Mouse (Mus musculus): ENCODE data around the gene Kbtbd12. TPM values are rescaled to one million over a fixed set of nuclear protein-coding genes. Genes with fewer than 3 reads are reported as not detected.

The Kbtbd12 gene
- polyA plus RNA-seq, 1 experiment from 2014 or later = 0.22 TPM

- no peak for DNase-seq (ENCODE audit: extremely low spot score, low spot score)
- Histone ChIP-seq H3K27ac (no peak overlapping the region; the same call in 1 of the 2 replicates), H3K27me3 (ENCODE audit: poor library complexity, severe bottlenecking) (peaks cover 28% of the 10 kb centered on the region), H3K36me3 (replicated peaks) (no peaks in the 10 kb centered on the region), H3K4me3 (peak overlapping the region; percentile 35), H3K4me1 (peaks cover 16% of the 10 kb centered on the region), H3K9me3 (no peaks in the 10 kb centered on the region)
- WGBS = 2% methylated on average over 7 of the region's 7 CpGs
Observed at GRCm38 (mm10) chr6:88566676-88567075, 71.1 kb downstream of the Kbtbd12 start.

- Histone ChIP-seq H3K36me3 (replicated peaks) (no peaks in the 10 kb centered on the region), H3K9me3 (no peaks in the 10 kb centered on the region), H3K4me3 (no peak overlapping the region), H3K4me1 (peaks cover 16% of the 10 kb centered on the region), H3K27me3 (ENCODE audit: poor library complexity, severe bottlenecking) (peaks cover 28% of the 10 kb centered on the region), H3K27ac (no peak overlapping the region)
- WGBS = 36% methylated on average over 6 of the region's 6 CpGs
- DNase-seq (ENCODE audit: extremely low spot score, low spot score) = no peak
Observed at GRCm38 (mm10) chr6:88565033-88565432, 72.7 kb downstream of the Kbtbd12 start.

GRCm38 (mm10) chr6:88560156-88560555 lies 77.6 kb downstream of the Kbtbd12 start:
- H3K36me3 ChIP-seq (replicated peaks) = no peaks in the 10 kb centered on the region
- peaks cover 4% of the 10 kb centered on the region for H3K4me1 ChIP-seq
- H3K9me3 ChIP-seq = no peaks in the 10 kb centered on the region
- WGBS = 91% methylated on average over 4 of the region's 4 CpGs
- peaks cover 10% of the 10 kb centered on the region for H3K27me3 ChIP-seq (ENCODE audit: poor library complexity, severe bottlenecking)
- no peak for DNase-seq (ENCODE audit: extremely low spot score, low spot score)
- H3K27ac ChIP-seq = no peak overlapping the region
- H3K4me3 ChIP-seq = no peak overlapping the region

GRCm38 (mm10) chr6:88559688-88560087 lies 78.1 kb downstream of the Kbtbd12 start:
- Histone ChIP-seq H3K27ac (no peak overlapping the region), H3K9me3 (no peaks in the 10 kb centered on the region), H3K4me3 (no peak overlapping the region), H3K27me3 (ENCODE audit: poor library complexity, severe bottlenecking) (peaks cover 5% of the 10 kb centered on the region), H3K4me1 (peaks cover 4% of the 10 kb centered on the region), H3K36me3 (replicated peaks) (no peaks in the 10 kb centered on the region)
- WGBS = 22% methylated on average over 5 of the region's 5 CpGs
- DNase-seq (ENCODE audit: extremely low spot score, low spot score) = no peak

GRCm38 (mm10) chr6:88558076-88558475 lies 79.7 kb downstream of the Kbtbd12 start:
- no peak overlapping the region for H3K27ac ChIP-seq
- WGBS = 86% methylated on average over 1 of the region's 1 CpGs
- no peaks in the 10 kb centered on the region for H3K9me3 ChIP-seq
- no peaks in the 10 kb centered on the region for H3K27me3 ChIP-seq (ENCODE audit: poor library complexity, severe bottlenecking)
- DNase-seq (ENCODE audit: extremely low spot score, low spot score) = no peak
- H3K4me3 ChIP-seq = no peak overlapping the region
- no peaks in the 10 kb centered on the region for H3K36me3 ChIP-seq (replicated peaks)
- H3K4me1 ChIP-seq = peaks cover 4% of the 10 kb centered on the region

- H3K4me3 ChIP-seq = no peak overlapping the region
- no peak for DNase-seq (ENCODE audit: extremely low spot score, low spot score)
- no peaks in the 10 kb centered on the region for H3K9me3 ChIP-seq
- H3K27me3 ChIP-seq (ENCODE audit: poor library complexity, severe bottlenecking) = no peaks in the 10 kb centered on the region
- peaks cover 4% of the 10 kb centered on the region for H3K4me1 ChIP-seq
- no peaks in the 10 kb centered on the region for H3K36me3 ChIP-seq (replicated peaks)
- H3K27ac ChIP-seq = no peak overlapping the region
- 20% methylated on average over 4 of the region's 4 CpGs for WGBS
Observed at GRCm38 (mm10) chr6:88557548-88557947, 80.2 kb downstream of the Kbtbd12 start.

- Histone ChIP-seq H3K4me3 (no peak overlapping the region), H3K27ac (no peak overlapping the region), H3K9me3 (no peaks in the 10 kb centered on the region), H3K27me3 (ENCODE audit: poor library complexity, severe bottlenecking) (peaks cover 30% of the 10 kb centered on the region), H3K36me3 (replicated peaks) (no peaks in the 10 kb centered on the region), H3K4me1 (peaks cover 12% of the 10 kb centered on the region)
- no peak for DNase-seq (ENCODE audit: extremely low spot score, low spot score)
- 87% methylated on average over 2 of the region's 2 CpGs for WGBS
Observed at GRCm38 (mm10) chr6:88549916-88550315, 87.8 kb downstream of the Kbtbd12 start.

GRCm38 (mm10) chr6:88549137-88549814 lies 88.5 kb downstream of the Kbtbd12 start:
- WGBS = 37% methylated on average over 4 of the region's 4 CpGs
- H3K27ac ChIP-seq = no peak overlapping the region

GRCm38 (mm10) chr6:88548405-88549049 lies 89.2 kb downstream of the Kbtbd12 start:
- no peak for DNase-seq (ENCODE audit: extremely low spot score, low spot score)
- Histone ChIP-seq H3K27ac (no peak overlapping the region), H3K4me1 (peaks cover 15% of the 10 kb centered on the region), H3K9me3 (no peaks in the 10 kb centered on the region), H3K36me3 (replicated peaks) (no peaks in the 10 kb centered on the region), H3K4me3 (no peak overlapping the region), H3K27me3 (ENCODE audit: poor library complexity, severe bottlenecking) (peaks cover 38% of the 10 kb centered on the region)
- WGBS = 87% methylated on average over 10 of the region's 10 CpGs

More at GRCm38 (mm10) chr6:88549137-88549814, 88.5 kb downstream of the Kbtbd12 start:
- DNase-seq (ENCODE audit: extremely low spot score, low spot score) = peak; percentile 64
- Histone ChIP-seq H3K9me3 (no peaks in the 10 kb centered on the region), H3K36me3 (replicated peaks) (no peaks in the 10 kb centered on the region), H3K4me3 (no peak overlapping the region), H3K27me3 (ENCODE audit: poor library complexity, severe bottlenecking) (peaks cover 36% of the 10 kb centered on the region), H3K4me1 (peaks cover 15% of the 10 kb centered on the region)

GRCm38 (mm10) chr6:88545397-88545790 lies 92.4 kb downstream of the Kbtbd12 start:
- WGBS = 15% methylated on average over 10 of the region's 10 CpGs

GRCm38 (mm10) chr6:88544644-88545396 lies 92.9 kb downstream of the Kbtbd12 start:
- 34% methylated on average over 11 of the region's 11 CpGs for WGBS
- Histone ChIP-seq H3K36me3 (replicated peaks) (no peaks in the 10 kb centered on the region), H3K27me3 (ENCODE audit: poor library complexity, severe bottlenecking) (peaks cover 38% of the 10 kb centered on the region), H3K9me3 (no peaks in the 10 kb centered on the region), H3K27ac (no peak overlapping the region; the same call in 1 of the 2 replicates), H3K4me1 (peaks cover 15% of the 10 kb centered on the region), H3K4me3 (no peak overlapping the region)
- DNase-seq (ENCODE audit: extremely low spot score, low spot score) = no peak

More at GRCm38 (mm10) chr6:88545397-88545790, 92.4 kb downstream of the Kbtbd12 start:
- Histone ChIP-seq H3K4me1 (peaks cover 15% of the 10 kb centered on the region), H3K27ac (no peak overlapping the region; the same call in 1 of the 2 replicates), H3K9me3 (no peaks in the 10 kb centered on the region), H3K27me3 (ENCODE audit: poor library complexity, severe bottlenecking) (peaks cover 38% of the 10 kb centered on the region), H3K4me3 (no peak overlapping the region), H3K36me3 (replicated peaks) (no peaks in the 10 kb centered on the region)
- no peak for DNase-seq (ENCODE audit: extremely low spot score, low spot score)

GRCm38 (mm10) chr6:88544241-88544640 lies 93.5 kb downstream of the Kbtbd12 start:
- peaks cover 38% of the 10 kb centered on the region for H3K27me3 ChIP-seq (ENCODE audit: poor library complexity, severe bottlenecking)
- H3K4me3 ChIP-seq = no peak overlapping the region
- H3K4me1 ChIP-seq = peaks cover 12% of the 10 kb centered on the region
- no peak for DNase-seq (ENCODE audit: extremely low spot score, low spot score)
- WGBS = 84% methylated on average over 3 of the region's 3 CpGs
- no peaks in the 10 kb centered on the region for H3K36me3 ChIP-seq (replicated peaks)
- no peaks in the 10 kb centered on the region for H3K9me3 ChIP-seq
- H3K27ac ChIP-seq = no peak overlapping the region

All from forebrain, embryonic 10.5 days (tissue).